Mouse (Mus musculus): ENCODE data around the gene Tanc2. TPM values are rescaled to one million over a fixed set of nuclear protein-coding genes. Genes with fewer than 3 reads are reported as not detected.

The Tanc2 gene
- 35.9 and 36.8 TPM in 2 replicates for polyA plus RNA-seq (2015; fragmentation: Nextera tagmentation; extraction: Ambion mirVana)

- H3K9ac ChIP-seq (replicated peaks) = peak within 1 kb of the TSS; percentile 99
- no peaks in the 10 kb centered on the region for H3K9me3 ChIP-seq
- H3K36me3 ChIP-seq = no peaks in the 10 kb centered on the region
- no peaks in the 10 kb centered on the region for H3K27me3 ChIP-seq
- H3K4me1 ChIP-seq = peaks cover 16% of the 10 kb centered on the region
- WGBS = under 1% methylated on average over 81 of the region's 87 CpGs
- peak; percentile 84 for ATAC-seq (replicated peaks)
- H3K4me2 ChIP-seq (replicated peaks) = peak within 1 kb of the TSS; percentile 64
- H3K27ac ChIP-seq (replicated peaks) = peak within 1 kb of the TSS; percentile 96
- peak within 1 kb of the TSS; percentile 98 for H3K4me3 ChIP-seq
These were observed at the start of gene Tanc2 for GRCm38 (mm10) chr11:105589877-105590641. Tanc2 (plus strand) TSS chr11:105589986.

- Histone ChIP-seq H3K27ac (replicated peaks) (no peak overlapping the region), H3K4me3 (no peak overlapping the region), H3K36me3 (no peaks in the 10 kb centered on the region), H3K9me3 (no peaks in the 10 kb centered on the region), H3K4me2 (replicated peaks) (no peak overlapping the region), H3K27me3 (no peaks in the 10 kb centered on the region), H3K4me1 (no peaks in the 10 kb centered on the region), H3K9ac (replicated peaks) (no peak overlapping the region)
- no peak for ATAC-seq (replicated peaks)
- WGBS = 94% methylated on average over 8 of the region's 8 CpGs
These were observed 49.0 kb upstream of the Tanc2 start for GRCm38 (mm10) chr11:105540781-105541180.

GRCm38 (mm10) chr11:105541366-105541765 is 48.4 kb upstream of the Tanc2 start:
- Histone ChIP-seq H3K4me3 (no peak overlapping the region), H3K27me3 (no peaks in the 10 kb centered on the region), H3K9me3 (no peaks in the 10 kb centered on the region), H3K4me2 (replicated peaks) (no peak overlapping the region), H3K36me3 (no peaks in the 10 kb centered on the region), H3K9ac (replicated peaks) (no peak overlapping the region), H3K4me1 (no peaks in the 10 kb centered on the region), H3K27ac (replicated peaks) (no peak overlapping the region)
- 74% methylated on average over 4 of the region's 4 CpGs for WGBS
- ATAC-seq (replicated peaks) = no peak

GRCm38 (mm10) chr11:105542129-105542528 is 47.7 kb upstream of the Tanc2 start:
- no peaks in the 10 kb centered on the region for H3K4me1 ChIP-seq
- H3K4me2 ChIP-seq (replicated peaks) = no peak overlapping the region
- H3K27me3 ChIP-seq = no peaks in the 10 kb centered on the region
- ATAC-seq (replicated peaks) = no peak
- no peak overlapping the region for H3K9ac ChIP-seq (replicated peaks)
- no peak overlapping the region for H3K4me3 ChIP-seq
- no peaks in the 10 kb centered on the region for H3K9me3 ChIP-seq
- no peak overlapping the region for H3K27ac ChIP-seq (replicated peaks)
- WGBS = 33% methylated on average over 1 of the region's 1 CpGs
- H3K36me3 ChIP-seq = no peaks in the 10 kb centered on the region

- no peak overlapping the region for H3K4me3 ChIP-seq
- no peaks in the 10 kb centered on the region for H3K27me3 ChIP-seq
- H3K9ac ChIP-seq (replicated peaks) = no peak overlapping the region
- peaks cover 8% of the 10 kb centered on the region; the same call in 1 of the 2 replicates for H3K4me1 ChIP-seq
- no peaks in the 10 kb centered on the region for H3K36me3 ChIP-seq
- H3K9me3 ChIP-seq = no peaks in the 10 kb centered on the region
- no peak overlapping the region for H3K4me2 ChIP-seq (replicated peaks)
- ATAC-seq (replicated peaks) = no peak
- no peak overlapping the region for H3K27ac ChIP-seq (replicated peaks)
- WGBS = 63% methylated on average over 8 of the region's 8 CpGs
These were observed 44.0 kb upstream of the Tanc2 start for GRCm38 (mm10) chr11:105545801-105546200.

- Histone ChIP-seq H3K9me3 (no peaks in the 10 kb centered on the region), H3K4me1 (peaks cover 8% of the 10 kb centered on the region; the same call in 1 of the 2 replicates), H3K27me3 (no peaks in the 10 kb centered on the region), H3K27ac (replicated peaks) (no peak overlapping the region), H3K4me2 (replicated peaks) (no peak overlapping the region), H3K9ac (replicated peaks) (no peak overlapping the region), H3K36me3 (no peaks in the 10 kb centered on the region), H3K4me3 (no peak overlapping the region)
- ATAC-seq (replicated peaks) = no peak
- 59% methylated on average over 6 of the region's 6 CpGs for WGBS
These were observed 43.4 kb upstream of the Tanc2 start for GRCm38 (mm10) chr11:105546393-105546792.

- Histone ChIP-seq H3K9me3 (no peaks in the 10 kb centered on the region), H3K9ac (replicated peaks) (no peak overlapping the region), H3K4me3 (no peak overlapping the region), H3K27me3 (no peaks in the 10 kb centered on the region), H3K36me3 (no peaks in the 10 kb centered on the region), H3K4me2 (replicated peaks) (no peak overlapping the region), H3K27ac (replicated peaks) (no peak overlapping the region), H3K4me1 (peaks cover 8% of the 10 kb centered on the region; the same call in 1 of the 2 replicates)
- whole genome bisulfite sequencing = 90% methylated on average over 6 of the region's 6 CpGs
- ATAC-seq (replicated peaks) = no peak
These were observed 41.4 kb upstream of the Tanc2 start for GRCm38 (mm10) chr11:105548383-105548782.

GRCm38 (mm10) chr11:105549164-105550121 is 40.3 kb upstream of the Tanc2 start:
- ATAC-seq (replicated peaks) = no peak
- Histone ChIP-seq H3K27ac (replicated peaks) (no peak overlapping the region), H3K4me1 (peaks cover 8% of the 10 kb centered on the region; the same call in 1 of the 2 replicates), H3K4me2 (replicated peaks) (no peak overlapping the region), H3K9ac (replicated peaks) (no peak overlapping the region), H3K36me3 (no peaks in the 10 kb centered on the region), H3K9me3 (no peaks in the 10 kb centered on the region), H3K27me3 (no peaks in the 10 kb centered on the region), H3K4me3 (no peak overlapping the region)
- WGBS = 61% methylated on average over 9 of the region's 9 CpGs

GRCm38 (mm10) chr11:105557285-105557684 is 32.5 kb upstream of the Tanc2 start:
- H3K4me1 ChIP-seq = peaks cover 6% of the 10 kb centered on the region; the same call in 1 of the 2 replicates
- no peak overlapping the region for H3K9ac ChIP-seq (replicated peaks)
- H3K9me3 ChIP-seq = no peaks in the 10 kb centered on the region
- H3K36me3 ChIP-seq = no peaks in the 10 kb centered on the region
- peak; percentile 76 for ATAC-seq (replicated peaks)
- WGBS = 59% methylated on average over 8 of the region's 8 CpGs
- H3K4me2 ChIP-seq (replicated peaks) = no peak overlapping the region
- no peaks in the 10 kb centered on the region for H3K27me3 ChIP-seq
- no peak overlapping the region for H3K4me3 ChIP-seq
- H3K27ac ChIP-seq (replicated peaks) = no peak overlapping the region

- no peaks in the 10 kb centered on the region for H3K27me3 ChIP-seq
- H3K4me1 ChIP-seq = peaks cover 6% of the 10 kb centered on the region; the same call in 1 of the 2 replicates
- no peaks in the 10 kb centered on the region for H3K36me3 ChIP-seq
- H3K4me3 ChIP-seq = no peak overlapping the region
- H3K27ac ChIP-seq (replicated peaks) = no peak overlapping the region
- H3K4me2 ChIP-seq (replicated peaks) = no peak overlapping the region
- no peak overlapping the region for H3K9ac ChIP-seq (replicated peaks)
- no peak for ATAC-seq (replicated peaks)
- no peaks in the 10 kb centered on the region for H3K9me3 ChIP-seq
These were observed 31.7 kb upstream of the Tanc2 start for GRCm38 (mm10) chr11:105558091-105558490.

- Histone ChIP-seq H3K4me3 (no peak overlapping the region), H3K36me3 (no peaks in the 10 kb centered on the region), H3K9me3 (no peaks in the 10 kb centered on the region), H3K9ac (replicated peaks) (no peak overlapping the region), H3K27ac (replicated peaks) (no peak overlapping the region), H3K4me2 (replicated peaks) (no peak overlapping the region), H3K27me3 (no peaks in the 10 kb centered on the region), H3K4me1 (peaks cover 6% of the 10 kb centered on the region; the same call in 1 of the 2 replicates)
- WGBS = 80% methylated on average over 6 of the region's 6 CpGs
- ATAC-seq (replicated peaks) = no peak
These were observed 30.8 kb upstream of the Tanc2 start for GRCm38 (mm10) chr11:105558803-105559505.
